Mouse (Mus musculus) liver, embryonic 13.5 days (tissue): ENCODE measurements around the gene Dnaaf2. TPM values are rescaled to one million over a fixed set of nuclear protein-coding genes. Genes with fewer than 3 reads are reported as not detected.
"Not testable (repeated sequence)": the region's sequence is repeated elsewhere in the genome, so short reads cannot be mapped to it uniquely, and the experiment has no call there.

ENCODE experiments used
- ATAC-seq: fragments of 200-750 bp; cut with Nextera tagmentation; 2 replicates; pipeline ENCODE4 v1.8.0; 2017; ENCODE audit warnings: low read depth, mild to moderate bottlenecking, moderate number of reproducible peaks, moderate library complexity
- DNase-seq: peaks from one replicate; pipeline ENCODE4 v3.0.0; 2022
- H3K27ac ChIP-seq: fragments of 300-500 bp; sonication (generic); 2 replicates; pipeline ENCODE4 v1.5.1; 2015; ENCODE audit warnings: moderate library complexity, mild to moderate bottlenecking, inconsistent platforms
- H3K27me3 ChIP-seq: fragments of 300-500 bp; sonication (generic); 2 replicates; pipeline ENCODE4 v1.6.1; 2015; ENCODE audit warnings: mild to moderate bottlenecking, inconsistent platforms
- H3K36me3 ChIP-seq: fragments of 300-500 bp; sonication (generic); 2 replicates; pipeline ENCODE4 v1.6.1; 2015; ENCODE audit warnings: mild to moderate bottlenecking, inconsistent platforms
- H3K4me1 ChIP-seq: fragments of 300-500 bp; sonication (generic); replicated peaks from 2 replicates; pipeline ENCODE4 v1.6.1; 2015; ENCODE audit warnings: inconsistent platforms
- H3K4me2 ChIP-seq: fragments of 300-500 bp; sonication (generic); 2 replicates; pipeline ENCODE4 v1.6.1; 2015; ENCODE audit warnings: inconsistent platforms, mild to moderate bottlenecking, moderate library complexity
- H3K4me3 ChIP-seq: fragments of 300-500 bp; sonication (generic); replicated peaks from 2 replicates; pipeline ENCODE4 v1.5.1; 2015; ENCODE audit warnings: mild to moderate bottlenecking, inconsistent platforms
- H3K9ac ChIP-seq: fragments of 300-500 bp; sonication (generic); 2 replicates; pipeline ENCODE4 v1.6.1; 2015; ENCODE audit warnings: mild to moderate bottlenecking, inconsistent platforms
- H3K9me3 ChIP-seq: fragments of 300-500 bp; sonication (generic); replicated peaks from 2 replicates; pipeline ENCODE4 v1.6.1; 2016; ENCODE audit warnings: inconsistent platforms
- WGBS: fragments of 180-500 bp; shearing (Covaris S2); methylation state at CpG from one replicate; pipeline ENCODE4 v1.1.7; 2015; ENCODE audit not compliant: insufficient replicate concordance; 5-methylcytosine and 5-hydroxymethylcytosine counted together
- polyA plus RNA-seq: library from polyadenylated mRNA; unstranded; fragments of >200 nt; fragmentation: Nextera tagmentation; extraction: Ambion mirVana; gene quantifications from 2 replicates; pipeline ENCODE4 v1.2.1, GENCODE M21; 2015

Dnaaf2 gene
- polyA plus RNA-seq, 1 experiment from 2014 or later: 7.1 TPM

GRCm38 (mm10) chr12:69163586-69163985 lies 34.6 kb downstream of the Dnaaf2 start:
- not testable (repeated sequence) for H3K4me2 ChIP-seq, H3K36me3 ChIP-seq, H3K27ac ChIP-seq, H3K9ac ChIP-seq, H3K9me3 ChIP-seq, H3K27me3 ChIP-seq, H3K4me3 ChIP-seq, ATAC-seq, DNase-seq
- peaks cover 30% of the 10 kb centered on the region for H3K4me1 ChIP-seq
- WGBS: 70% methylated on average over 4 of the region's 4 CpGs

GRCm38 (mm10) chr12:69160677-69161076 lies 37.6 kb downstream of the Dnaaf2 start:
- not testable (repeated sequence) for H3K9ac ChIP-seq, H3K27me3 ChIP-seq, H3K9me3 ChIP-seq, ATAC-seq, DNase-seq, H3K4me2 ChIP-seq, H3K4me3 ChIP-seq
- 61% methylated on average over 2 of the region's 2 CpGs for WGBS
- Histone ChIP-seq H3K4me1 (peaks cover 37% of the 10 kb centered on the region), H3K36me3 (peaks cover 23% of the 10 kb centered on the region), H3K27ac (0 out of 2 replicates have a peak overlapping the region, but pooled peaks have one; percentile 1)

DNA sequence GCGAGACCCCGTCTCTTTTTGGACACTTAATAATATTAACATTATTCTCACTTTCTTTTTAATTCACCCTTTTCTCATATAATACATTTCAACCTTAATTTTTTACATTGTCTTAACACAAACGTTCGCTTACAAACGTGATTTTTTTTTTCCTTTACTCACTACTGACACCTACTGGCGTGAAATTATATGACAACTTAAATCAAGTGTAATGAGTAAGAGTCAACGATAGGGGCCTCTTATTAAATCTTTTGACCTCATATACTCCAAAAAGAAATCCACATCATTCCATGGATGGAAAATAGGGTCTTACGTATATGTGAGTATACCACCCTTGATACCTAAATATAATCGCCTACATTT lies 38.7 kb downstream of the Dnaaf2 start:
- peak overlapping the region; percentile 66 for H3K27ac ChIP-seq
- no peak for ATAC-seq

DNA sequence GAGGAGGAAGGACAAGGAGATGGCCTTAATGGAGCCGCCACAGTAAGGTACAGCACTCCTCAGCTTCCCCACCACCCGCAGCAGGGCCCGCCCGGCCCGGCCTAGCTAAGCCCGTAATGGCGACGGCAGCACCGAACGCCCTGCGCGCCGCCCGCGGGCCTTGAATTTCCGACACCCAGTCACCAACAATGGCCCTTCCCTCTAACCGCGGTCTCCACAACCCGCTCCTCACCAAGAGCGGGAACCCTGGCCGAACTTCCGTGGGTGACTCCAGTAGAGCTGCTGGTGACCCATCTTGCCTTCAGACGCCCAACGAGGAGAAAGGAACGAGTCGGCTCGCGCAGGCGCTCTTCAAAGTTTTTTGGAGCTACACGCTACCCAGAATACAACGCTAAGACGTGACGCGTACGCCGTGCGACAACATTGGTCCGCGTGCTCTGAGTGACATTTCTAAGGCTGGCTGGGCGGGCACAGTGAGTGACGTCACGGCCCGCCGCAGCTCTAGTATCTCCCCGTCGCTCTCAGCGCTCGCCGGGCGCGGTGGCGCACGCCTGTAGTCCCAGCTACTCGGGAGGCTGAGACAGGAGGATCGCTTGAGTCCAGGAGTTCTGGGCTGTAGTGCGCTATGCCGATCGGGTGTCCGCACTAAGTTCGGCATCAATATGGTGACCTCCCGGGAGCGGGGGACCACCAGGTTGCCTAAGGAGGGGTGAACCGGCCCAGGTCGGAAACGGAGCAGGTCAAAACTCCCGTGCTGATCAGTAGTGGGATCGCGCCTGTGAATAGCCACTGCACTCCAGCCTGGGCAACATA lies 39.3 kb downstream of the Dnaaf2 start, which contains the start of gene Rps29:
Rps29 (minus strand) TSS at position 422 of the 813 bp plus-strand sequence.
- not testable (repeated sequence) for H3K9me3 ChIP-seq, H3K27me3 ChIP-seq
- Histone ChIP-seq H3K4me3 (peak within 1 kb of the TSS; percentile 85), H3K4me2 (peak within 1 kb of the TSS; percentile 90), H3K4me1 (peaks cover 23% of the 10 kb centered on the region), H3K27ac (peak within 1 kb of the TSS; percentile 95), H3K9ac (peak within 1 kb of the TSS; percentile 96), H3K36me3 (peaks cover 23% of the 10 kb centered on the region)
- ATAC-seq (peak; percentile 95), DNase-seq (peak; percentile 94)
- under 1% methylated on average over 59 of the region's 68 CpGs for WGBS

More for the DNA sequence above, 38.7 kb downstream of the Dnaaf2 start:
- Histone ChIP-seq H3K4me2 (peak overlapping the region; percentile 56), H3K36me3 (peaks cover 23% of the 10 kb centered on the region), H3K9me3 (no peaks in the 10 kb centered on the region), H3K4me3 (peak overlapping the region; percentile 39), H3K27me3 (no peaks in the 10 kb centered on the region), H3K4me1 (peaks cover 29% of the 10 kb centered on the region), H3K9ac (no peak overlapping the region)
- 3% methylated on average over 9 of the region's 9 CpGs for WGBS
- no peak for DNase-seq

GRCm38 (mm10) chr12:69158366-69158764 lies 39.9 kb downstream of the Dnaaf2 start:
- H3K4me3 ChIP-seq: peak overlapping the region; percentile 85
- H3K9me3 ChIP-seq: no peaks in the 10 kb centered on the region
- peak overlapping the region; percentile 96 for H3K9ac ChIP-seq
- no peaks in the 10 kb centered on the region for H3K27me3 ChIP-seq
- H3K4me2 ChIP-seq: peak overlapping the region; percentile 90
- no peak for DNase-seq
- no peak for ATAC-seq
- H3K36me3 ChIP-seq: peaks cover 23% of the 10 kb centered on the region
- H3K4me1 ChIP-seq: peaks cover 23% of the 10 kb centered on the region
- H3K27ac ChIP-seq: peak overlapping the region; percentile 95
- WGBS: under 1% methylated on average over 19 of the region's 19 CpGs

DNA sequence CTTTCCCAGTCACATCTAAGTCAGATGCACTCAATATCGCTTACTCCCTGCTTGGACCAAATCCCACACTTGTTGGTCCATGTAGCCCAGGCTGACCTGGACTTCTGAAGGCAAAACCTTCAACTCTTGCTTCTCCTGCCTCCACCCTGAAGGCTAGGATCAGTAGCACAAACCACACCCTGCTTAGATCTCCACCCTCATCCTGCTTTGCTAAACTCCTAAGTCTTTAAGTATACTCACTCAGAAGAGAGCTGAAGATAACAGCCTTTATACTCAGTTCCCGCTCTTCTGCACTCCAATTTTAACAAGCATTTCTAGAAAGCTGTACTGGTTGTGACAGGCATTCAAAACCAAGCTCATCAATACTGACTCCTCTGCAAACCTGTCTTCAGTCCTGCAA lies 41.1 kb downstream of the Dnaaf2 start:
- peak overlapping the region; percentile 95 for H3K27ac ChIP-seq
- peaks cover 23% of the 10 kb centered on the region for H3K36me3 ChIP-seq
- no peaks in the 10 kb centered on the region for H3K9me3 ChIP-seq
- H3K9ac ChIP-seq: peak overlapping the region; percentile 96
- no peak for ATAC-seq
- H3K4me2 ChIP-seq: peak overlapping the region; percentile 90
- peak; percentile 20 for DNase-seq
- H3K27me3 ChIP-seq: no peaks in the 10 kb centered on the region
- H3K4me3 ChIP-seq: peak overlapping the region; percentile 85
- WGBS: 55% methylated on average over 2 of the region's 2 CpGs
- peaks cover 23% of the 10 kb centered on the region for H3K4me1 ChIP-seq

DNA sequence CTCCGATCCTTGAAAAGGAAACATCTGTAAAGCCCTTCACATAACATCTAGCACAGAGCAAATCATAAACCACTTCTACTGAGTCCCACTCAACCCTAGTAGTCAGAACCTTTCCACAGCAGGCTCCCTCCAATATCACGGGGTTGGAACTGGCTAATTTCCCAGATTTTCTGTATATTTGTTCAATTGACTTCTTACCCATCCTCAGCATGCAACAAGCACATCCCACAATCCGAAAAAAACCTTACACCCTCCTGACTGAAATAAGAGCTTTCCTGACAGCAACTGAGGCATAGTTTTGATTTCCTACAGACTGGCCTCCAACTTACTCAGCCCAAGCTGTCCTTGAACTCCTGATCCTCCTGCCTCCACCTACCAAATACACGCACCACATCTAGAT lies 41.8 kb downstream of the Dnaaf2 start:
- H3K4me3 ChIP-seq: no peak overlapping the region
- peaks cover 23% of the 10 kb centered on the region for H3K4me1 ChIP-seq
- no peaks in the 10 kb centered on the region for H3K27me3 ChIP-seq
- no peak for DNase-seq
- ATAC-seq: no peak
- 76% methylated on average over 4 of the region's 4 CpGs for WGBS
- peak overlapping the region; percentile 90 for H3K4me2 ChIP-seq
- 0 out of 2 replicates have a peak overlapping the region, but pooled peaks have one; percentile 96 for H3K9ac ChIP-seq
- H3K9me3 ChIP-seq: no peaks in the 10 kb centered on the region
- H3K27ac ChIP-seq: peak overlapping the region; percentile 95
- H3K36me3 ChIP-seq: peaks cover 23% of the 10 kb centered on the region

DNA sequence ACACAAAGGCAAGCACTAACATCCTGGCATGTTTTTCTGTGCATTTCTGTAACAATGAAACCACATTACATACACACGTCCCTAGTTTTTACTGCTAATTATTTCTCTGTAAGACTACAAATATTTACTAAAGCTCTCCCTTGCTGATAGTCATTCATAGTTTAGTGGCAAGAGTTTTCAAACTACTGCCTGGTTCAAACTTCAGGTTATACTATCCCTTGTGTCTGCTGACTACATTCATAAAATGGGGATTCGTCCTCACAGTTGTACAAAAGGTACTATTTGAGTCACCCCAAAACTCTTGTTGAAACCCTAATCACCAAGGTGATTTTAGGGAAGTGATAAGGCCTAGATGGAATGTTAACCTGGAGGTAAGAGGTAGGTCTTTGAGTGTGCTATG lies 42.3 kb downstream of the Dnaaf2 start:
- peak overlapping the region; percentile 95; the same call in 1 of the 2 replicates for H3K27ac ChIP-seq
- no peaks in the 10 kb centered on the region for H3K9me3 ChIP-seq
- ATAC-seq: no peak
- H3K36me3 ChIP-seq: peaks cover 23% of the 10 kb centered on the region
- no peak overlapping the region for H3K9ac ChIP-seq
- DNase-seq: no peak
- no peak overlapping the region for H3K4me3 ChIP-seq
- no peak overlapping the region for H3K4me2 ChIP-seq
- H3K4me1 ChIP-seq: peaks cover 23% of the 10 kb centered on the region
- H3K27me3 ChIP-seq: no peaks in the 10 kb centered on the region
- 72% methylated on average over 2 of the region's 2 CpGs for WGBS

GRCm38 (mm10) chr12:69150049-69150448 lies 48.2 kb downstream of the Dnaaf2 start:
- Histone ChIP-seq H3K27me3 (no peaks in the 10 kb centered on the region), H3K4me3 (no peak overlapping the region), H3K27ac (no peak overlapping the region), H3K9ac (no peak overlapping the region), H3K36me3 (no peaks in the 10 kb centered on the region), H3K4me1 (no peaks in the 10 kb centered on the region), H3K9me3 (no peaks in the 10 kb centered on the region), H3K4me2 (no peak overlapping the region)
- no peak for ATAC-seq
- DNase-seq: no peak
- 67% methylated on average over 13 of the region's 13 CpGs for WGBS

- H3K36me3 ChIP-seq: no peaks in the 10 kb centered on the region
- ATAC-seq (no peak), DNase-seq (no peak)
- H3K4me2 ChIP-seq: no peak overlapping the region
- H3K9ac ChIP-seq: no peak overlapping the region
- H3K27me3 ChIP-seq: no peaks in the 10 kb centered on the region
- H3K4me3 ChIP-seq: no peak overlapping the region
- WGBS: 71% methylated on average over 5 of the region's 5 CpGs
- no peak overlapping the region for H3K27ac ChIP-seq
- no peaks in the 10 kb centered on the region for H3K9me3 ChIP-seq
- no peaks in the 10 kb centered on the region for H3K4me1 ChIP-seq
Measured at GRCm38 (mm10) chr12:69147166-69147735, 51.0 kb downstream of the Dnaaf2 start.

DNA sequence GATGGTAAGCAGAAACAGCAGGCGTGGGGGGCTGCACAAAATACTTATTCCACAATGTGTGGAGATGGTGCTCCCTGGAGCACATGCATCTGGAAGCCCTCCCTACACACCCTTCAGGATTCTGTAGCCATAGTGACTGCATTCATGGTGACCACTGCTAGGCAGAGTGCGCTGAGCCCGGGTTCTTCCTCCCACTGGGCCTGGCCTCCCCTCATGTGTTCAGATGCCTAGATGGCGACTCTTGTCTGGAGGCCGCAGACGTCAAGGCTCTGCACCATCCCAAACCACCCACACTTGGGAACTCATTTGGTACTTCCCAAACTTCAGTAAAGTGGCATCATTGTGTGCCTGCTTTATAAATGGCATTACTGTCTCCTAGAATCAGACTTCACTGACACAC lies 54.8 kb downstream of the Dnaaf2 start:
- Histone ChIP-seq H3K4me1 (no peaks in the 10 kb centered on the region), H3K9me3 (no peaks in the 10 kb centered on the region), H3K27ac (no peak overlapping the region), H3K4me2 (no peak overlapping the region), H3K4me3 (no peak overlapping the region), H3K9ac (no peak overlapping the region), H3K27me3 (no peaks in the 10 kb centered on the region), H3K36me3 (no peaks in the 10 kb centered on the region)
- DNase-seq (no peak), ATAC-seq (no peak)
- 62% methylated on average over 6 of the region's 6 CpGs for WGBS
